Mouse (Mus musculus) testis, adult 2 months (tissue): ENCODE measurements around the gene C77080. TPM values are rescaled to one million over a fixed set of nuclear protein-coding genes. Genes with fewer than 3 reads are reported as not detected.

ENCODE experiments used
- H3K27ac ChIP-seq: fragments of 200-500 bp; 2 replicates; pipeline ENCODE4 v1.5.1; 2012; ENCODE audit warnings: low read depth, low read length; ENCODE audit not compliant: control insufficient read depth, insufficient read depth
- H3K27me3 ChIP-seq: fragments of 200-500 bp; 2 replicates; pipeline ENCODE4 v1.6.1; 2012; ENCODE audit warnings: mild to moderate bottlenecking, low read length, moderate library complexity; ENCODE audit not compliant: control insufficient read depth, insufficient read depth
- H3K36me3 ChIP-seq: fragments of 200-500 bp; 2 replicates; pipeline ENCODE4 v1.6.1; 2012; ENCODE audit warnings: mild to moderate bottlenecking, low read length; ENCODE audit not compliant: control insufficient read depth, insufficient read depth
- H3K4me1 ChIP-seq: fragments of 200-500 bp; 2 replicates; pipeline ENCODE4 v1.6.1; 2012; ENCODE audit warnings: low read length; ENCODE audit not compliant: control insufficient read depth, insufficient read depth
- H3K4me3 ChIP-seq: fragments of 200-500 bp; 2 replicates; pipeline ENCODE4 v1.5.1; 2012; ENCODE audit warnings: low read depth, mild to moderate bottlenecking, low read length, moderate library complexity, mixed read lengths; ENCODE audit not compliant: control insufficient read depth
- CTCF ChIP-seq: fragments of 200-500 bp; IDR thresholded peaks from 2 replicates; pipeline ENCODE4 v1.5.1; 2012; ENCODE audit warnings: low read depth, mild to moderate bottlenecking, inconsistent platforms, low read length, moderate library complexity; ENCODE audit not compliant: control insufficient read depth, insufficient read depth, insufficient replicate concordance
- POLR2A ChIP-seq: fragments of 200-500 bp; IDR thresholded peaks from 2 replicates; pipeline ENCODE4 v1.6.1; 2012; ENCODE audit warnings: low read depth, mild to moderate bottlenecking, inconsistent platforms, low read length, moderate library complexity; ENCODE audit not compliant: control insufficient read depth
- polyA plus RNA-seq: library from polyadenylated mRNA; depleted of rRNA; stranded (reverse); fragments of >200 nt; gene quantifications from 2 replicates; pipeline ENCODE4 v1.2.3, GENCODE M21; 2012

Gene C77080
- polyA plus RNA-seq, 1 experiment = 1.4 TPM

DNA sequence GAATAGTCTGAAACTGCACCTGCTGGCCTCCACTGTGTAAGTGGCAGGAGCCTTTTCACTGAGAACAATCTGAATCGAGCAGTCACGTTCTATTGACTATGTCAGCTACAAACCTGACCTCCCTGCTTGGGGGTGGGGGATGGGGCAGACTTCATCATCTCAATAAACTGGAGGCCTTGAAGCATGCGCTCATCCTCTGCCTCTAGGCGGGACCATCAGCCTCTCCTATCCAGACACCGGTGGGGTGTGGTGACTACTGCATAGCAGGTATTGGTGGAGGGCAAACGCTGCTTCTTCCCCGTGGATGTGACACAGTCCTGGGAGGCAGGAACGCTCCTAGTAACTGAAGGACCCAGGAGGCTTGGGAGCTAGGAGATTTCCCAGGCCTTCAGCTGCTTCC, 30.3 kb downstream of the C77080 start:
- H3K4me3 ChIP-seq = no peak overlapping the region

DNA sequence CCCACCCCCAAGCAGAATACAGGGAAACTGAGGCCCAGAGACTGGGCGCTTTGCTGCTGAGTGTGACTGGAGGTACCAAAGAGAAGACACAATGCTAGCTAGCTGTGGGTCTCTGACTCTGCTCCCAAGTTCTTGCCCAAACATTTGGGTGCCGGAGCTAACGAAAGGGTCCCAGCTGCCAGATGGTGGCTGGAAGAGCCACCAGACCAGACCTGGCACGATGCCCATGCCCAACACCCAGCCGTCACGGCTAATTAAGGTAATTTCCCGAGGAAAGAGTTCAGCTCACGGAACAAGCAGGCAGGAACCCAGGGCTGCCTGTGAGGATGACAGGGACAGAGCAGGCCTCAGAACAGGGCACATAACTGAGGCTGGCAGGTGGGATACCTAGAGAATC, 33.2 kb downstream of the C77080 start:
- no peak overlapping the region for H3K27ac ChIP-seq
- TF ChIP-seq POLR2A (no peak), CTCF (no peak)
- H3K27me3 ChIP-seq = no peaks in the 10 kb centered on the region
- no peak overlapping the region for H3K4me3 ChIP-seq
- H3K4me1 ChIP-seq = peaks cover 8% of the 10 kb centered on the region
- H3K36me3 ChIP-seq = no peaks in the 10 kb centered on the region

More for the DNA sequence above, 30.3 kb downstream of the C77080 start:
- H3K4me1 ChIP-seq = no peaks in the 10 kb centered on the region
- H3K27ac ChIP-seq = no peak overlapping the region
- TF ChIP-seq POLR2A = no peak
- no peaks in the 10 kb centered on the region for H3K27me3 ChIP-seq
- no peaks in the 10 kb centered on the region for H3K36me3 ChIP-seq

DNA sequence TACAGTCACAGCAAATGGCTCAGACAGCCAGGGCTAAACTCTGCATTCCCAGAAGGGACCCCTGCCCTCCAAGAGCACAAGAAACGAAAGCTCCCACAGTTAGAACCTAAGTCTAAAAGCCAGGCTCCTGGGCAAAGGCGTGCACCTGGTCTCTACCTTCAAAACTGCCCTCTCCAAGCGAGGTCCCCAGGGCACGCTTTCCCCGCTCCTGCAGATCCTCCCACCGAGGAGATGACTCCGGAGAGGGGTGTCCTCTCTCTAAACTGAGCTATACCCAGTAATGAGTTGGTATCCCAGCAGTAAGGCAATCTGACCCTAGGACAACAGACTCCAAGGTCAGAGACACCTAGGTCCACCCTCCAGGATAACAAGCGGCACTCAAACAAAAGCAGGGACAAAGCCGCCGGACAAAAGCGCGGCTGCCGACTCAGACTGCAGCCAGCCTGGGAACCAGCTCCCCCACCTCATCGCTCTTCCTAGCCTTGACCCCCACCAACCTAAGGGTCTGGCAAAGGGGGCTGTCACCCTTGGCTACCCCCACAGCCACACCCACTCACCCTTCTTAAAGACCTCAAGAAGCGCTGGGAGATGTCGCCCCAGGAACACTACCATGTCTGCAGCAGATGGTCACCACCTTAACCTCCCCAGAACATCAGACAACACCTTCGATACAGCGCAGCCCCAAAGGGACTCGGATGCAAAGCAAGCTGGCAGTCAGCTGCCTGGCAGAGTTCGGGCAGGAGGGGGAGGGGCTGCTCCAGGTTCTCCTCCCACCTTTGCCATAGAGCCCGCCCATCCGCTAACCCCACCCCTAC, 33.8 kb downstream of the C77080 start:
- H3K36me3 ChIP-seq = no peaks in the 10 kb centered on the region
- peaks cover 10% of the 10 kb centered on the region for H3K4me1 ChIP-seq
- TF ChIP-seq POLR2A (no peak), CTCF (no peak)
- no peaks in the 10 kb centered on the region for H3K27me3 ChIP-seq
- H3K27ac ChIP-seq = no peak overlapping the region
- H3K4me3 ChIP-seq = no peak overlapping the region

DNA sequence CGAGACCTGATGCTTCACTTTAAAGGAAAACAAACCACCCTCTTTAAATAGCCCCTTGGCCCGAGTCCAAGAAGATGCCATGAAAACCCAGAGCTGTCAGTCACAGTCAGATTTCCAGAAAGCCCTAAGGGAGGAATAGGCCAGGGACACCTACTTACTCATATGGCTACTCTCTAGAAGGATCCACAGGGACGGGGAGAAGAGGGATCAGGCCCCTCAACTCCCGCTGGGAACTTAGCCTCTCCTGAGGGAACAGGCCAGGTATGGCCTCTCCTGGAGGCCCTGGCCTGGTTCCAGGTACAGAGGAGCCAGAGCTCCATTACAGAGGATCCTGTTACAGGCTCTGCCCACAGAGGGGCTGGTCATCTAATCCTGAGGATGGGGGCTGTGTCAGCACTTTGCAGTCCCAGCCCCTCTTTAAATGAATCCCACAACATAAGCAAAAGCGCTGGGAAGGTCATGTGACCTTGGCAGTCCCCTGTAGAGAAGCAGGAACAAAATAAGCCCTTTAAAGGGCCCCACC, 34.7 kb downstream of the C77080 start:
- Histone ChIP-seq H3K36me3 (no peaks in the 10 kb centered on the region), H3K4me1 (peaks cover 10% of the 10 kb centered on the region), H3K27me3 (no peaks in the 10 kb centered on the region), H3K4me3 (no peak overlapping the region), H3K27ac (no peak overlapping the region)
- TF ChIP-seq POLR2A = no peak
- TF ChIP-seq CTCF = no peak

DNA sequence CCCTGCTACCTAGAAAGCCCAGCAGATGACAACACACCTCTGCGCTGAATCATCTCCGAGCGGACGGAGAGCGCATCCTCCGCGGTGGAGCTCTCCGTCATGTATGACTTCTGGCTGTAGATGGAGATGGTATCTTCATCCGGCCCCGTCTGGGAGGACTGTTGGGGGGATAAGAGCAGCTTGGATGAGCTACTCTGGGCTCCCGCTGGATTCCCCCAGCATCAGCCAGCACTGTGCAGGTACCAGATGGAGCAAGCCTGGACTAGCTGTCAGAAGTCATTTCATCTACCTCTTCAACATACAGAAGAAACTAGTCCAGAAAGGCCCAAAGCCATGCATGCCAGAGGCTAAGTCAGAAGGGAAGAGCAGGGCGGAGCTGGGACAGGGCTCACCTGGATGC, 35.9 kb downstream of the C77080 start:
- no peak overlapping the region for H3K4me3 ChIP-seq
- H3K4me1 ChIP-seq = peaks cover 10% of the 10 kb centered on the region
- H3K36me3 ChIP-seq = no peaks in the 10 kb centered on the region
- TF ChIP-seq POLR2A = no peak
- no peak for TF ChIP-seq CTCF
- no peaks in the 10 kb centered on the region for H3K27me3 ChIP-seq
- no peak overlapping the region for H3K27ac ChIP-seq

DNA sequence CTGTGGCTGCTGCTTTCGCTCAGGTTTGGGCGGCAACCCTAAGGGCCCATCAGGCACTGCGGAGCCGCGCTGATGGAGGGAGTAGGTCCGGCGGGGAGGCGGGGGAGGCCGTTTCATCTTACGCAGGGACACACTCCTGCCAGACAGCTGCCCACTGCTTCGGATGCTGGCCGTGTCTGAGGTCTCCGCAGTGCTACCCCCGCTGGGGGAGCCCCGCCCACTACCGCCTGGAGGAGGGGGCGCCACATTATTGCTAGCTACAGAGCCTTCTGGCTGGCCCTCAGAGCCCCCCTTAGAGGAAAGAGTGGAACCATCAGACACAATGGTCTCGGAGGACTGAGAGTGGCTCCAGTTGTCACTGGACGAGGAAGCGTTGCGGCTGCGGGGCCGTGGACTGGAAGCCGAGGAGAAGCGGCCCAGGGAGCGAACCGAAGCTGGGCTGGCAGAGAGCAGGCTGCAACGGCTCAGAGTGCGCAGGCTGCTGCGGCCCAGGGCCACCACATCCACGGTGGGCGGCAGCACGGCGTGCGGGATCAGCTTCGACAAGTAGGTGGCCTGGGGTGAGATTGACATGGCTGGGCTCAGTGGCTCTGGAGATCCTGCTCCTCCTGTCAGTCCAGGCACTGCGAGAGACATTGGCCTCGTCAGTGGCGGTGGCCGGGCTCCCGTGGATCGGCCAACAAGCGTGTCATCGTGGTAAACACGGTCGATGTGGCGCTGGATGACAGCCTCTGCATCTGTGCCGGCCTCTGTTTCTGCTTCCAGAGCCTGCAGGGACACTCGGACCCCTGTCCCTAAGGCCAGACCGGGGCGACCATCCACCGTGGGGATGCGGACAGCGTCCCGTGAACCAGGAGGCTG, 37.6 kb downstream of the C77080 start:
- Histone ChIP-seq H3K4me3 (peak overlapping the region; percentile 23), H3K36me3 (peaks cover 2% of the 10 kb centered on the region; the same call in 1 of the 2 replicates), H3K4me1 (peaks cover 10% of the 10 kb centered on the region), H3K27me3 (no peaks in the 10 kb centered on the region), H3K27ac (no peak overlapping the region)
- TF ChIP-seq CTCF (no peak), POLR2A (no peak)
